Mouse (Mus musculus): ENCODE data around the gene Hspb3.

Hspb3 gene

GRCm38 (mm10) chr13:113635799-113636222, 27.7 kb downstream of the Hspb3 start:
- DNase-seq (ENCODE audit: low spot score in 2 of 2): no peak

DNA sequence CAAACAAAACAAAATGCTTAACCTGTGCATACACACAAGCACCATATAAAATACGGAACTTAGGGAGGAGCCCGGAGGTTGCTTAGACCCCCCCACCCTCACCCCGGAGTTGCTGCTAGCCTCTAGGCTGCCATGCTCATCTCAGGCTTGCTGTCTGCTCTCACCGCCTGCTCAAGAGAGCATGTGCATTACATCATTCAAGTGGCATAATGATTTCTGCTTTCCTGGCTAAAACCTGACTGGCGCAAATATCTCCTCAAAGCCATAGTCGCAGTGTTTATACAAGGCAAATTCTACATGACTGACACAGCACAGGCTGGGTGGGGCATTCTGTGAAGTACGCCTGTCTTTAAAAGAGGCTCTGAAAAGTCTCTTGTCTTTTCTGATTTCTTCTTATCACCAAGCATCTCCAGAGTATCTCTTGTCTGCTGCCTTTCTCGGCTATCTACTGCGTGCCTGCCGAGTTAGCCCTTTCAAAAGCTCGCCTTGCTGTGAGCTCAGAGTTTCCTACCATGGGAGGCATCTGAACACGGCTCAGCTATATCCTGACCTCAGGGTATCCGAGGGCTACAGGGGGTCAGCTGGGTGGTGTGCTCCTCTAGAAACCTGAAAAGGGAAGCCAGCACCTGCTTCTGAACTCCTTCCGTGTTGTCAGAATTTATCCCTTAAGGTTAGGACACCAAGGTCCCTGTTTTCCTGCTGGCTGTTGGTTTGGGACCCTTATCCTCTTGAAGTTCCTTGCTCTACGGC, 28.6 kb downstream of the Hspb3 start:
- no peak for DNase-seq (ENCODE audit: low spot score in 2 of 2)

DNA sequence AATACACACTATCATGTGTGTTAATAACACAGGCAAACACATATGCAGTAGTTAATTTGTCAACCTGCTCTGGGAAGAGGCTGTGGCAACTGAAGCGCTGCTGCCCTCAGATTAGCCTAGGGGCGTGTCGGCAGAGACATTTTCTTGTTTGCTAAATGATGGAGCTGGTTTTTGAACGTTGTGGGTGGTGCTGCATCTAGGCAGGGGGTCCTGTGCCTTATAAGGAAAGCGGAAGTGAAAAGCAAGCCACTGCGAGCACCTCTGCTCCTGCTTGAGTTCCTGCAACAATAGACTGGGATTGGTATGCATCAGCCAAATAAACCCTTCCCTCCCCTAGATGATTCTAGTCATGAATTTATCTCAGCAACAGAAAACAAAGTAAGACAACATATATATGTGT, 31.0 kb downstream of the Hspb3 start:
- no peak for DNase-seq (ENCODE audit: low spot score in 2 of 2)

GRCm38 (mm10) chr13:113627601-113628000, 35.9 kb downstream of the Hspb3 start:
- DNase-seq (ENCODE audit: low spot score in 2 of 2): no peak

- DNase-seq (ENCODE audit: low spot score in 2 of 2): no peak
These were observed 40.6 kb downstream of the Hspb3 start for GRCm38 (mm10) chr13:113622865-113623255.

- no peak for DNase-seq (ENCODE audit: low spot score in 2 of 2)
These were observed 41.2 kb downstream of the Hspb3 start for GRCm38 (mm10) chr13:113622122-113622864.

GRCm38 (mm10) chr13:113619003-113619402, 44.5 kb downstream of the Hspb3 start:
- no peak for DNase-seq (ENCODE audit: low spot score in 2 of 2)

GRCm38 (mm10) chr13:113617891-113618823, 45.3 kb downstream of the Hspb3 start, which contains the start of gene Snx18:
Gene Snx18 (minus strand): TSS chr13:113618564.
- peak; percentile 87 to 91 for DNase-seq (ENCODE audit: low spot score in 2 of 2)

GRCm38 (mm10) chr13:113617338-113617890, 46.1 kb downstream of the Hspb3 start:
- no peak for DNase-seq (ENCODE audit: low spot score in 2 of 2)

- DNase-seq (ENCODE audit: low spot score in 2 of 2): no peak
These were observed 46.6 kb downstream of the Hspb3 start for GRCm38 (mm10) chr13:113616751-113617337.

DNA sequence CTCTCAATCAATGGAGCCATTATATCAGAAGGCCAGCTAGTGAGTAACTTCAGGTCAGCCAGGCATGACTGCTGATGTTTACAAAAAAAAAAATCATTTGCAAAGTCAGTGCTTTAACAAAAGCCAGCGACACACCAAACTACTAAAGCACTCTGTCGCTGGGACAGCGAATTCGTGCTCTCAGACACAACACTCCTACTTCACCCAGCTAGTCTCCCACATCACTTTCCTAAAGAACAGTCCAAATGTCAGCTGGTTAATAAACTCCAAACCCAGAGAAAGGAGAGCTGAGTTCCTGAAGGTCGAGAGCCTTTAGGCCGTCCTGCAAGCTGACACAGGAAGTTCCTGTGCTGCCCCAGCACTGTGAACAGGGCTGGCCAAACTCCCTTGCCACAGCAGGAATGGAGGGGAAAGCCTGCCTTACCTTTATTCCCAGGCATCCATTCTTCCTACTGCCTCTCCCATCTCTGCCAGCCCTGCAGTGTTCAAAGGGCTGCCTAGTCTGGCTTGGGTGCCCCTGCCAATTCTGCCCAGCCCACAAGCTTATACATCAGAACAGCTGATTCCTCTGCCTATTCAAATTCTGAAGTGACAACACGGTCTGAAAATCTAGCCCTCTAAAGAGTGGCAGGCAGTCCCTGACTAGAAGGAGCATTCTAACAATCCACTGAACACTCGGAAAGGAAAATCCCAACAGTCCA, 47.4 kb downstream of the Hspb3 start:
- no peak for DNase-seq (ENCODE audit: low spot score in 2 of 2)

- no peak for DNase-seq (ENCODE audit: low spot score in 2 of 2)
These were observed 47.9 kb downstream of the Hspb3 start for GRCm38 (mm10) chr13:113615546-113615941.

DNA sequence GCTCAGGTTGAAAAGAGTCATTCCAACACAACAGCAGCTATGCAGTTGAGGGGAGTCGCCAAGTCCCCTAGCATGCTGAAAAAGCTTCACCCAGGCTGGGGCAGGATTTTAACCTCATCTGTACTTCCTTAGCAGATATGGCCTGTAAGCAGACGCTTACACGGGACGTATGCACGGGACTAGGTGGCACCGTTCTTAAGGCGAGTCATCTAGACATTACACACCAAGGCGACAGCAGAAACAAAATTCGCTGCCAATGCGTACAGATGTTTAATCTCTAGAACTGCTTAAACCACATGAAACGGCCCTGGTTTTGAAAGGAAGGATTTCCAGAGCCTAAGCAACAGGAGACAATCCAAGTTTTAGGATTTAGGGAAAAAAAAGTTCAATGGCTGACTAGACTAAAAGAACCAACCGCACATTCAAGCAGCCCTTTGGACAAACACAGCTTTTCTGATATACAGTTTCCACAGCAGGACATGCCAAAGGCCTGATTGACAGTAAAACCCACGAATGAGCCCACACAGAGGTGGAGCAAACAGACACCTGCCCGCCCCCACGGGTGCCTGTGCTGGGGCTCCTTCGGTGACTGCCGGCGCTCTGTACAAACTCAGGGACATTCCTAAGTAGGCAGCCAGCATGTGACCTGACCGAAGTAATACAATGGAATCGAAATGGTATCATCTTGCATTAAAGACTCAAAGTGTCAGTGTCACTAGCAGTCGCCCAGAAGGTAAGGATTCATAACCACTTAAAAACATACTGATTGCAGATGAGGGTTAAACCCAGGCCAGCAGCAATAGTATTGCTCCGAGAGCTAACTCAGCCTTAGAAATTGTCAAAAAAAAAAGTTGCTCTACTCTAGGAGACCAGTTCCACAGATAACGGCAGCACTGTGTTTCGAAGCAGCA, 48.6 kb downstream of the Hspb3 start:
- DNase-seq (ENCODE audit: low spot score in 2 of 2): peak; percentile 53 to 73

- no peak for DNase-seq (ENCODE audit: low spot score in 2 of 2)
These were observed 49.6 kb downstream of the Hspb3 start for GRCm38 (mm10) chr13:113613882-113614281.

DNA sequence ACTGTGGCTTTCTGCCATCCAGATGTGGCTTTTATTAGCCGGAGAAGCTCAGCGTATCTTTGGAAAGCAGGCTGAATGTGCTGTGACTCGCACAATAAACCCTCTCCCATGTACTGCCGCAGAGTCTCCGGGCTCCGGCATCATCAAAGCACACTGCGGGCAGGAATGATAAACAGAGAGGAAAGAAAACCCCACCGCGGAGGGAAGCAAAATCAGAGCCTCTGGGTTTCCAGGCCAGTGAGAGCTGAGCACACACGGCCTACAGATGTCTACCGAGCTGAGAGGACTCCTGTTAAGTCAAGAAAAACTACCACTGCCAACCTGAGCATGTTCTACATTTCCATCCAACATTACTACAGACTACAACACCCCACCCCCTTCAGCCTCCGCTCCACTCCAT, 50.1 kb downstream of the Hspb3 start:
- DNase-seq (ENCODE audit: low spot score in 2 of 2): no peak
